ENCODE assay signal across 8 mouse cellular contexts in the genomic region with DNA sequence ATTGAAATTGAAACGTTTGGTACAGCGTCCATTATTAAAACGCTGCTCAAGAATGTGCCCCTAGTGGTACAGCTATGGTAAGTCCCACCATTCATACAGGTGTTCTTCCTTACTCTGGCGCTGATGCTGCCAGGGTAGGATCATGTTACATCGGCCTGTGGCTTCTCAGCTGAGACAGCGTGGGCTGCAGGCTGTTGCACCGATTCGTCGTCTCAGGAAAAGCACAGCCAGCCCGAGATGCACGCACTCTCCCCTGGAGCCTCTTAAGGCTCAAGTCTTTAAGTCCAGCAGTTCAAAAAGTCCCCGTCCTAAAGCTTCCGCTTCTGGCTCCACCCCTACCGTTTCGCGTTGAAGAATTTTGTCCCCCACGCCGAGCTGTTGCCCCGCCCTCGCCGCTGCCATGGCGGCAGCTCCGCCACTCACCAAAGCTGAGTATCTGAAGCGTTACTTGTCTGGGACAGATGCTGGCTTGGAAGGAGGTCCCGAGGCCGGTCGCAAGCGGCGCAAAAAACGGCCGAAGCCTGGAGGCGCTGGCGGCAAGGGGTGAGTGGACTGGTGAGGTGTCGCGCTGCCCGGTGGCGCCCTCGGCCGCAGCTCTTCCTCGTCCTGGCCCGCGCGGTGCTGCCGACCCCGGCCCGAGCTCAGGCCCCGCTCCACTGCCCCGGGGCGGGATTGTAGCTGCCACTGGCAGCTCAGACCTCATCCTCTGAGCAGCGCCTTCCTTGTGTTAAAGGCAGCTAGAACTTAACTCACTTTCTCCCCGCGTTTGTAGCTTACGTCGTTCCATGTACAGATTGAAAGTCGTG. TPM values are rescaled to one million over a fixed set of nuclear protein-coding genes. Genes with fewer than 3 reads are reported as not detected.
DNase-seq lines count a peak whose midpoint lies in the region; ATAC-seq lines count a peak whose summit lies in the region.

Gene Bud13 (plus strand): TSS at position 378 of the 806 bp plus-strand sequence.

- peak within 1 kb of the TSS; percentile 72 for H3K4me2 ChIP-seq in forebrain, embryonic 14.5 days (ENCODE audit: low read length)
- H3K4me2 ChIP-seq in neural tube, embryonic 15.5 days, result peak within 1 kb of the TSS; percentile 83

- under 1% methylated on average over 54 of the region's 55 CpGs for WGBS in forebrain, embryonic 14.5 days
- WGBS in neural tube, embryonic 15.5 days, result under 1% methylated on average over 54 of the region's 55 CpGs

- peak within 1 kb of the TSS; percentile 60; the same call in 1 of the 2 replicates for H3K27ac ChIP-seq in forebrain, embryonic 14.5 days (ENCODE audit: low read depth, low read length)
- H3K27ac ChIP-seq in neural tube, embryonic 15.5 days (replicated peaks), result peak within 1 kb of the TSS; percentile 85

- H3K4me1 ChIP-seq in forebrain, embryonic 14.5 days (ENCODE audit: control insufficient read depth, insufficient read depth, low read length), result peaks cover 6% of the 10 kb centered on the region
- H3K4me1 ChIP-seq in neural tube, embryonic 15.5 days, result peaks cover 16% of the 10 kb centered on the region

- peak within 1 kb of the TSS; percentile 91 for H3K4me3 ChIP-seq in forebrain, embryonic 14.5 days (ENCODE audit: low read depth, low read length)
- peak within 1 kb of the TSS; percentile 90 for H3K4me3 ChIP-seq in neural tube, embryonic 15.5 days (replicated peaks)

- no peaks in the 10 kb centered on the region for H3K27me3 ChIP-seq in forebrain, embryonic 14.5 days (replicated peaks; ENCODE audit: control insufficient read depth, insufficient read depth, low read length)
- H3K27me3 ChIP-seq in neural tube, embryonic 15.5 days (replicated peaks), result no peaks in the 10 kb centered on the region

- ATAC-seq in forebrain, embryonic 14.5 days, result peak; percentile 94
- peak; percentile 92 for ATAC-seq in neural tube, embryonic 15.5 days (ENCODE audit: low FRiP score)

- H3K9me3 ChIP-seq in forebrain, embryonic 14.5 days (replicated peaks; ENCODE audit: control insufficient read depth, low read length), result no peaks in the 10 kb centered on the region
- no peaks in the 10 kb centered on the region for H3K9me3 ChIP-seq in neural tube, embryonic 15.5 days (replicated peaks)

- intact Hi-C loops in heart, postnatal 14 days (cut with DNase I), result no loop called here

- DNase-seq in ES-CJ7 (ENCODE audit: low read depth, low spot score), result peak; percentile 93
- DNase-seq in cerebellum, adult 11 months, result peak; percentile 88
- DNase-seq in forebrain, embryonic 14.5 days (ENCODE audit: low spot score), result peak; percentile 91
- DNase-seq in heart, postnatal 14 days, result peak; percentile 93 to 98
- DNase-seq in layer of hippocampus, adult 11-12 months (ENCODE audit: low spot score), result peak; percentile 91
- peak; percentile 94 for DNase-seq in lung, adult 18-20 months
- peak; percentile 93 for DNase-seq in testis, postnatal 14 days (ENCODE audit: low spot score)

- H3K36me3 ChIP-seq in forebrain, embryonic 14.5 days (ENCODE audit: control insufficient read depth, insufficient read depth, low read length), result peaks cover 49% of the 10 kb centered on the region
- peaks cover 47% of the 10 kb centered on the region for H3K36me3 ChIP-seq in neural tube, embryonic 15.5 days

- peak within 1 kb of the TSS; percentile 86 for H3K9ac ChIP-seq in forebrain, embryonic 14.5 days (ENCODE audit: low read length)
- H3K9ac ChIP-seq in neural tube, embryonic 15.5 days (replicated peaks), result peak within 1 kb of the TSS; percentile 83

RNA-seq across cellular contexts. Expression of gene Bud13, which starts in this region (rescaled TPM):
- polyA plus RNA-seq in forebrain, embryonic 14.5 days (2014; fragmentation: Nextera tagmentation; extraction: Ambion mirVana), result 14.9 and 18.7 TPM in 2 replicates
- total RNA-seq in heart, postnatal 14 days (2021), result 1 to 10 TPM; 7.4 to 7.7 TPM
- 14.5 and 16.4 TPM in 2 replicates for polyA plus RNA-seq in neural tube, embryonic 15.5 days (2015; fragmentation: Nextera tagmentation; extraction: Ambion mirVana)

Comparison
In these comparisons a context has a peak if more than half of its experiments do, and no peak if none do; other contexts are left out.
1. Peak in every context shown above with its lines: DNase-seq, ATAC-seq, H3K4me3 ChIP-seq and H3K27ac ChIP-seq.